Mouse (Mus musculus) spleen, adult 2 months (tissue): ENCODE measurements around the gene Kank1.

Experiments
- CTCF ChIP-seq: fragments of 200-500 bp; IDR thresholded peaks from 2 replicates; pipeline ENCODE4 v1.5.1; 2011; ENCODE audit warnings: mild to moderate bottlenecking, inconsistent platforms; ENCODE audit not compliant: insufficient read depth, insufficient read length, insufficient replicate concordance; ENCODE audit errors: extremely low read depth
- POLR2A ChIP-seq: fragments of 200-500 bp; IDR thresholded peaks from 2 replicates; pipeline ENCODE4 v1.6.1; 2011; ENCODE audit warnings: low read depth, low read length, inconsistent platforms

DNA sequence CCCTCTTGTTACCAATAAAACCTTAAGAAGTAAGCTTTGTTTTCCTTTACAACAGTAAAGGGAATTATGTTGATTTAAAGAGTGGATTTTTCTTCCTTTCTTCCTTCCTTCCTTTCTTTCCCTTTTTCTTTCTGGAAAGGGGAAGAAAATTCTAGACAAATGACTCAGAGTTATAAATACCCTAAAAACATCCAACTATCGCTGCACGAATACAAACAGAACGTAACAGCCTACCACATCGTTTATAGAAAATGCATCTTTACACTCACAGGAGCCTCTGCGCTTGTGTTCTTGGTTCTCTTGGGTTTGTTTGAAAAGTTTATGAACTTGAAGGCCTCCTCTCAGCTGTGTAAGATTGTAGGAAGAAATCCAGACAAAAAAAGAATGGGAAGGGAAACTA is 178.7 kb downstream of the Kank1 start:
- TF ChIP-seq CTCF (no peak), POLR2A (no peak)
